Mouse (Mus musculus) testis, adult 2 months (tissue): ENCODE measurements around the gene Cntn2. TPM values are rescaled to one million over a fixed set of nuclear protein-coding genes. Genes with fewer than 3 reads are reported as not detected.

Experiments used
- H3K27ac ChIP-seq: fragments of 200-500 bp; 2 replicates; pipeline ENCODE4 v1.5.1; 2012; ENCODE audit warnings: low read depth, low read length; ENCODE audit not compliant: control insufficient read depth, insufficient read depth
- H3K27me3 ChIP-seq: fragments of 200-500 bp; 2 replicates; pipeline ENCODE4 v1.6.1; 2012; ENCODE audit warnings: mild to moderate bottlenecking, low read length, moderate library complexity; ENCODE audit not compliant: control insufficient read depth, insufficient read depth
- H3K36me3 ChIP-seq: fragments of 200-500 bp; 2 replicates; pipeline ENCODE4 v1.6.1; 2012; ENCODE audit warnings: mild to moderate bottlenecking, low read length; ENCODE audit not compliant: control insufficient read depth, insufficient read depth
- H3K4me1 ChIP-seq: fragments of 200-500 bp; 2 replicates; pipeline ENCODE4 v1.6.1; 2012; ENCODE audit warnings: low read length; ENCODE audit not compliant: control insufficient read depth, insufficient read depth
- H3K4me3 ChIP-seq: fragments of 200-500 bp; 2 replicates; pipeline ENCODE4 v1.5.1; 2012; ENCODE audit warnings: low read depth, mild to moderate bottlenecking, low read length, moderate library complexity, mixed read lengths; ENCODE audit not compliant: control insufficient read depth
- CTCF ChIP-seq: fragments of 200-500 bp; IDR thresholded peaks from 2 replicates; pipeline ENCODE4 v1.5.1; 2012; ENCODE audit warnings: low read depth, mild to moderate bottlenecking, inconsistent platforms, low read length, moderate library complexity; ENCODE audit not compliant: control insufficient read depth, insufficient read depth, insufficient replicate concordance
- POLR2A ChIP-seq: fragments of 200-500 bp; IDR thresholded peaks from 2 replicates; pipeline ENCODE4 v1.6.1; 2012; ENCODE audit warnings: low read depth, mild to moderate bottlenecking, inconsistent platforms, low read length, moderate library complexity; ENCODE audit not compliant: control insufficient read depth
- polyA plus RNA-seq: library from polyadenylated mRNA; depleted of rRNA; stranded (reverse); fragments of >200 nt; gene quantifications from 2 replicates; pipeline ENCODE4 v1.2.3, GENCODE M21; 2012

Cntn2 gene
- polyA plus RNA-seq, 1 experiment, result not detected

DNA sequence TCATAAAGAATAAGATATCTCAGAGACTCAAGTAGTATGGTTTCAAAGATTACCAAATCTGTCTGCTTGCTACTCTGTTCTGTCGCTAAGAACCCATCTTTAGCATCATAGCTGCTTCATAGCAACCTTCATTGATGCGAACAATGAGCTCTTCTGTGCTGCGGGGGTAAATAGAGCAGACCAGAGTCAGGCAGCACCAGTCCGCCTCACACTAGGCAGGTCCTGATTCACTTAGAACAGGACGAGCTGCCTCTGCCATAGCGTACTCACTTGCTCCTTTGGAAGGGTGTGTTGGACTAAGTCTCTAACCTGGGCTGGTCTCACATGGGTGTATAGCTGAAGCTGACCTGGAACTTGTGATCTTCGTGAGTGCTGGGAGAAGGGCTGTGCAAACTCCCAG is 37.0 kb downstream of the Cntn2 start, which contains the start of gene Tmem81:
Gene Tmem81, plus strand, starts transcription at position 173 of the 400 bp plus-strand sequence.
- Histone ChIP-seq H3K27ac (peak within 1 kb of the TSS; percentile 36), H3K4me3 (peak within 1 kb of the TSS; percentile 79), H3K27me3 (no peaks in the 10 kb centered on the region), H3K36me3 (peaks cover 1% of the 10 kb centered on the region), H3K4me1 (no peaks in the 10 kb centered on the region)
- TF ChIP-seq CTCF, result no peak
- TF ChIP-seq POLR2A, result peak; percentile 82; the same call in 1 of the 2 replicates

DNA sequence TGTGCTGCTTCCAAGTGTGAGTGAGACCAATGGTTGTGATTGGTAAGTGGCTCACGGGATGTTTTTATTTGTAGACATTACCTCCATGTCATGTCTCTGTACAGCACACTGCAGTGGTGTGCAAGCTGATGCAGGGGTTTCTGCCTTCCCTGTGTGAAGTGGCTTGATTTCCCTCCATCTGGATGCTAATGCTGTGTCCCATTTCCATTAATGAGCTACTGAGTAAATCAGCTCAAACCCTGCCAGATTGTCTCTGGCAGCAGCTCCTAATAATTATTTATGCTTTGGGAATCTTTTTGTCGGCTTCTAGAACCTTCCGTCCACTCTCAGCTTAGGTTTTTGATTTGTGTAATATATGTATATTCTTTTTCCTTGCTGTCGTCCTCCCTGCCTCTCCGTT is 37.9 kb downstream of the Cntn2 start:
- Histone ChIP-seq H3K27ac (no peak overlapping the region), H3K4me1 (no peaks in the 10 kb centered on the region), H3K27me3 (no peaks in the 10 kb centered on the region), H3K36me3 (peaks cover 1% of the 10 kb centered on the region), H3K4me3 (no peak overlapping the region)
- no peak for TF ChIP-seq CTCF

DNA sequence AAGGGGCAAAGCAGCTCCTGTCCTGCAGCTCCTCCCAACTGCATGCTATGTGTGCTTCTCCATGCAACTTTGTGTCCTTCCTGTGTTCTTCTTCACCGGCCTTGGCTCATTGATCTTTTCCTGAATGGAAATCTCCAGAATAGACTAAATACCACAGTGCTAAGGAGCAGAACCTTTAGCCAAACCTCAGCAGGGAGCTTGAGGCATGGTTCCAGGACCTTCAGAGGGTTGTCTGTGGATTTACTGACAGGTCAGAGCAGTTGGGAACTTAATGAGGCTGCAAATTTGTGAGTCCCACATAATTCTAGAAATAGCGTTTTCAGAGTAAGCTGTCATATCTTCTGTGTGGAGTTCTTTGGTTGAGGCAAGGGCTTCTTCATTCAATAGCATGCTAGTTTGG is 42.5 kb downstream of the Cntn2 start:
- TF ChIP-seq POLR2A (no peak), CTCF (no peak)

DNA sequence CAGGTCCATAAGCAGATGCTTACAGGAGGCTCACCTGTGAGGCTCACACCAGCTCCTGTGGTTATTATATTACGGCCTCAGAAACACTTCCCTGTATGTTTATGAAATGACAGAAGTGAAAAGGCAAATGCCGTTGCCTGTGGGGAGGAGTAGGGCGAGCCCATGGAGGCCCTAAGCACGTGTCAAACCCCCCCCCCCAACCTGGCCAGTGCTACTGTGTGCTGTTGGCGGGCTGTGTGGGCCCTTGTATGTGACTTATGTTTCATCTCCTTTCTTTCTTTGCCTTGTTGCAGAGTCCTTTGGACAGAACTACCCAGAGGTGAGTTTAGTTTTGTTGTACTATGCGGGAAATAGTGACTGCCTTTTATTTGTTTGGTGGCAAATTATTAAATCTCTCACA is 59.3 kb downstream of the Cntn2 start:
- no peak overlapping the region for H3K27ac ChIP-seq
- no peaks in the 10 kb centered on the region for H3K4me1 ChIP-seq
- no peaks in the 10 kb centered on the region for H3K27me3 ChIP-seq
- H3K36me3 ChIP-seq, result no peaks in the 10 kb centered on the region
- no peak overlapping the region for H3K4me3 ChIP-seq
- no peak for TF ChIP-seq POLR2A

More for the DNA sequence above, 42.5 kb downstream of the Cntn2 start:
- H3K36me3 ChIP-seq, result peaks cover 5% of the 10 kb centered on the region
- H3K4me1 ChIP-seq, result no peaks in the 10 kb centered on the region
- H3K27ac ChIP-seq, result no peak overlapping the region
- H3K4me3 ChIP-seq, result no peak overlapping the region
- H3K27me3 ChIP-seq, result no peaks in the 10 kb centered on the region

DNA sequence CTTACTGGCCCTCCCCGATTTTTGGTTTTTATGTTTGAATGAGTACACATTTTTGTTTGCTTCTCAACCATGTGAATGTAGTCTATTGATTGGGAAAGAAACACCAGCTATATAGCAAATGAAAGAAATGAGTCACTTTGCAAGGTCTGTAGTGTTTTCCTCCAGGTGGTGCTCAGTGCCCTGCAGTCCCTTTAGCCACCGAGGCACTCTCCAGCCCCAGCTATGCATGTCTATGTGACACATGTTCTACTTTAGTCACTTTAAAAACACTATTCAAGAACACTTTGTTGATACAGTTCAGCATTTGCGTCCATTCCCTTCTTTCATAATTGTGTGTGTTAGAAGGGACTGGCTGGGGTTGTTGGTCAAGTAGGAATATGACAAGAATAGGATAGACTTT is 59.8 kb downstream of the Cntn2 start:
- Histone ChIP-seq H3K4me3 (no peak overlapping the region), H3K27ac (no peak overlapping the region), H3K36me3 (no peaks in the 10 kb centered on the region), H3K27me3 (no peaks in the 10 kb centered on the region), H3K4me1 (no peaks in the 10 kb centered on the region)
- no peak for TF ChIP-seq POLR2A
- no peak for TF ChIP-seq CTCF

DNA sequence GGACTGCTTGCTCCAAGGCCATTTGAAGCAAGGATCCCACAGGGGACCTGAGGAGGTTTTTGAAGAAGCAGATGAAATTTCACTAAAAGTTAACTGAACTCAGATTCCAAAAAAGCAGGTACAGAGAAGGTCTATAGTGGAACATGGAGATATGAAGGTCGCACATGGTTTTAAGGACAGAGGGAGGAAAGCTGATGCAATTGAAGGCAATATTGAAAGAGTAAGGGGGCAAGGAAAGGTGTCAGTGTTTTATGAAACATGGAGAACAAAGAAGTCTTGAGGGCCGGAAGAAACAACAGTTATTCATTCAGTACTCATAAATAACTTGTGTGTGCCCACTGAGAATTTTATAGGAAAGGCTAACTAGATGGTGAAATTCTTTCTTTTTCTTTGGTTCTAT is 61.4 kb downstream of the Cntn2 start:
- H3K36me3 ChIP-seq, result no peaks in the 10 kb centered on the region
- peaks cover 2% of the 10 kb centered on the region; the same call in 1 of the 2 replicates for H3K4me1 ChIP-seq
- H3K27ac ChIP-seq, result no peak overlapping the region
- no peaks in the 10 kb centered on the region for H3K27me3 ChIP-seq
- TF ChIP-seq POLR2A (no peak), CTCF (no peak)
- no peak overlapping the region for H3K4me3 ChIP-seq

DNA sequence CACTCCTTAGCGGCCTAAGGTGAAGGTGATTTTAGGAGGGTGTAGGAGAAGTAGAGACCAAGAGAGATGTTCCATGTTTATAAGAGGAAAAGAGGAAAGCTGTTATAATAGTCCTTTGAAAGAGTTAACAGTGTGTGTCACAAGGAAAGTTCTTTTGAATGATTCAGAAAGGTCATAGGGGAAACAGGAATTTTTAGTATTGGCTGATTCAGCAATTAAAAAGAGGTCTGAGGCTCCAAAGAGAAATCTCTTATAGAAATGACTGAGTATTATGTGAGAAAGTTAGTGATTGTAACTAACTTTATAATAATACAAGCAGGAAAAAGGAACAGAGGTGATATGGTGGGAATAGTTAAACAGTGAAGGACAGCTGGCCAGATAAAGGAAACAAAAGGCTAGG is 63.6 kb downstream of the Cntn2 start:
- Histone ChIP-seq H3K27ac (no peak overlapping the region), H3K36me3 (no peaks in the 10 kb centered on the region), H3K4me1 (peaks cover 2% of the 10 kb centered on the region; the same call in 1 of the 2 replicates), H3K4me3 (no peak overlapping the region), H3K27me3 (no peaks in the 10 kb centered on the region)
- TF ChIP-seq CTCF (no peak), POLR2A (no peak)
